Mouse (Mus musculus) megakaryocyte, embryonic 14.5 days (primary cell): Measurements from ENCODE around the gene Olfr194. TPM values are rescaled to one million over a fixed set of nuclear protein-coding genes. Genes with fewer than 3 reads are reported as not detected.

Experiments
- H3K27me3 ChIP-seq: replicated peaks from 2 replicates; pipeline ENCODE3; 2012; ENCODE audit warnings: inconsistent platforms
- H3K36me3 ChIP-seq: replicated peaks from 2 replicates; pipeline ENCODE3; 2012; ENCODE audit warnings: low read length, inconsistent platforms, mixed read lengths
- H3K4me1 ChIP-seq: 2 replicates; pipeline ENCODE4 v1.6.1; 2012; ENCODE audit warnings: inconsistent platforms
- H3K4me3 ChIP-seq: replicated peaks from 2 replicates; pipeline ENCODE3; 2012; ENCODE audit warnings: moderate library complexity, mild to moderate bottlenecking, inconsistent platforms
- H3K9me3 ChIP-seq: 2 replicates; pipeline ENCODE4 v1.6.1; 2012; ENCODE audit warnings: inconsistent platforms
- FLI1 ChIP-seq: IDR thresholded peaks from 2 replicates; pipeline ENCODE4 v1.6.1; 2012; ENCODE audit warnings: low read length, inconsistent platforms, mixed read lengths
- GATA1 ChIP-seq: IDR thresholded peaks from 3 replicates; pipeline ENCODE4 v1.6.1; 2012; ENCODE audit warnings: mixed read lengths, low read length, inconsistent platforms, borderline replicate concordance
- polyA plus RNA-seq: library from polyadenylated mRNA; stranded (reverse); fragments of >175 nt; gene quantifications from 2 replicates; pipeline ENCODE4 v1.2.3, GENCODE M21; 2012; ENCODE audit warnings: low replicate concordance; ENCODE audit not compliant: insufficient read depth

The Olfr194 gene
- polyA plus RNA-seq, 1 experiment = not detected

GRCm38 (mm10) chr16:59077905-59078304 is 43.0 kb downstream of the Olfr194 start, which contains the start of gene Olfr190:
Gene Olfr190, minus strand, starts transcription at chr16:59078005.
- TF ChIP-seq GATA1 (no peak), FLI1 (no peak)
- Histone ChIP-seq H3K4me3 (no peak within 1 kb of the TSS), H3K36me3 (no peaks in the 10 kb centered on the region), H3K4me1 (no peaks in the 10 kb centered on the region), H3K9me3 (no peaks in the 10 kb centered on the region), H3K27me3 (no peaks in the 10 kb centered on the region)

GRCm38 (mm10) chr16:59073520-59073919 is 47.3 kb downstream of the Olfr194 start:
- no peak overlapping the region for H3K4me3 ChIP-seq
- H3K36me3 ChIP-seq = no peaks in the 10 kb centered on the region
- TF ChIP-seq GATA1 (no peak), FLI1 (no peak)
- no peaks in the 10 kb centered on the region for H3K27me3 ChIP-seq
- H3K4me1 ChIP-seq = no peaks in the 10 kb centered on the region
- no peaks in the 10 kb centered on the region for H3K9me3 ChIP-seq

- Histone ChIP-seq H3K4me1 (no peaks in the 10 kb centered on the region), H3K27me3 (no peaks in the 10 kb centered on the region), H3K9me3 (no peaks in the 10 kb centered on the region), H3K4me3 (no peak overlapping the region), H3K36me3 (no peaks in the 10 kb centered on the region)
- TF ChIP-seq FLI1 (no peak), GATA1 (no peak)
Measured at GRCm38 (mm10) chr16:59071755-59072154, 49.1 kb downstream of the Olfr194 start.

Other genes starting within 250 kb of the Olfr194 start
- gene Olfr177, start 246.3 kb downstream of the Olfr194 start, polyA plus RNA-seq = not detected in 2 replicates
- not detected in 2 replicates for gene Olfr178, start 229.0 kb downstream of the Olfr194 start, polyA plus RNA-seq
- not detected in 2 replicates for gene Olfr181, start 192.3 kb downstream of the Olfr194 start, polyA plus RNA-seq
- gene Olfr180, start 191.7 kb downstream of the Olfr194 start, polyA plus RNA-seq = not detected in 2 replicates
- gene Olfr183, start 125.7 kb downstream of the Olfr194 start, polyA plus RNA-seq = not detected in 2 replicates
- not detected in 2 replicates for gene Olfr186, start 90.8 kb downstream of the Olfr194 start, polyA plus RNA-seq
- gene Olfr187, start 81.3 kb downstream of the Olfr194 start, polyA plus RNA-seq = not detected in 2 replicates
- not detected in 2 replicates for gene Olfr190, start 43.1 kb downstream of the Olfr194 start, polyA plus RNA-seq
- not detected in 2 replicates for gene Olfr191, start 31.2 kb downstream of the Olfr194 start, polyA plus RNA-seq
- not detected in 2 replicates for gene Olfr193, start 9.2 kb downstream of the Olfr194 start, polyA plus RNA-seq
- gene Olfr195, start 26.0 kb upstream of the Olfr194 start, polyA plus RNA-seq = not detected in 2 replicates
- not detected in 2 replicates for gene Olfr196, start 49.4 kb upstream of the Olfr194 start, polyA plus RNA-seq
- not detected in 2 replicates for gene Olfr198, start 82.5 kb upstream of the Olfr194 start, polyA plus RNA-seq
- not detected in 2 replicates for gene Olfr199, start 98.7 kb upstream of the Olfr194 start, polyA plus RNA-seq
- not detected in 2 replicates for gene Olfr201, start 151.6 kb upstream of the Olfr194 start, polyA plus RNA-seq
- gene Olfr202, start 165.7 kb upstream of the Olfr194 start, polyA plus RNA-seq = not detected in 2 replicates
- not detected in 2 replicates for gene Olfr203, start 177.8 kb upstream of the Olfr194 start, polyA plus RNA-seq
- gene Olfr204, start 197.2 kb upstream of the Olfr194 start, polyA plus RNA-seq = not detected in 2 replicates
- gene Olfr205, start 210.1 kb upstream of the Olfr194 start, polyA plus RNA-seq = not detected in 2 replicates
- not detected in 2 replicates for gene Olfr206, start 228.2 kb upstream of the Olfr194 start, polyA plus RNA-seq
- not detected in 2 replicates for gene Olfr209, start 242.9 kb upstream of the Olfr194 start, polyA plus RNA-seq